Mouse (Mus musculus): ENCODE results near the gene Rnf216. TPM values are rescaled to one million over a fixed set of nuclear protein-coding genes. Genes with fewer than 3 reads are reported as not detected.
"Not testable (repeated sequence)": the region's sequence is repeated elsewhere in the genome, so short reads cannot be mapped to it uniquely, and the experiment has no call there.

The Rnf216 gene
- polyA plus RNA-seq, 1 experiment: 12.2 TPM

DNA sequence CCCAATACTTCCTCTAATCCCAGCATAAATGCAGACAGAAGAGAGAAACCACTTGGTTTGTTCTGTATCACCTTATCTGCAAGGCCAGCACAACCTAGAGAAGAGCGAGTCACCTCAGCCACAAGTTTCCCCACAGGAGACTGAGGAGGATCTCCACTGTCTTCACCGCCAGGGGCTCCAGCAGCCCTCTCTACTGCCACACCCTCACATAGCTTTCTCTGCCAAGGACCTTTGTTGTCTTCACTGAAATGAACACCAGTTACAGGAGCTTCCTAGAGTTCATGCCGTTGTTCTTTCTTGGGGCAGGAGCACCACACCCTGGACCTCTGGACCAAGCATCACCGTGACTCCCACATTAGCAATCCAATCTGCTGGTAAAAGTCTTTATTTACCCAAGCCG lies 35.9 kb upstream of the Rnf216 start:
- Histone ChIP-seq H3K36me3 (ENCODE audit: control insufficient read depth, insufficient read depth) (no peaks in the 10 kb centered on the region), H3K4me3 (ENCODE audit: insufficient read depth, poor library complexity, severe bottlenecking) (no peak overlapping the region), H3K79me3 (ENCODE audit: low read depth) (no peaks in the 10 kb centered on the region), H3ac (ENCODE audit: control insufficient read depth, insufficient read length, low read depth) (no peak overlapping the region), H3K79me2 (ENCODE audit: control insufficient read depth, insufficient read depth) (no peaks in the 10 kb centered on the region), H3K27me3 (ENCODE audit: control insufficient read depth, insufficient read depth, insufficient read length) (no peaks in the 10 kb centered on the region)
- TF ChIP-seq USF1 (IDR thresholded peaks at IDR 0.05; ENCODE audit: low read depth) (no peak), MAX (IDR thresholded peaks at IDR 0.05) (no peak), CTCF (IDR thresholded peaks at IDR 0.05; ENCODE audit: control insufficient read depth, insufficient read depth, insufficient read length) (no peak), FOSL1 (IDR thresholded peaks at IDR 0.05; ENCODE audit: insufficient read depth, low read length, poor library complexity, severe bottlenecking) (no peak), CEBPB (IDR thresholded peaks at IDR 0.05; ENCODE audit: low read depth) (no peak), MYOG (IDR thresholded peaks at IDR 0.05; ENCODE audit: control insufficient read depth, extremely low read depth, insufficient read length) (no peak), MYOD1 (IDR thresholded peaks at IDR 0.05; ENCODE audit: control insufficient read depth, insufficient read length, low read depth) (no peak)

DNA sequence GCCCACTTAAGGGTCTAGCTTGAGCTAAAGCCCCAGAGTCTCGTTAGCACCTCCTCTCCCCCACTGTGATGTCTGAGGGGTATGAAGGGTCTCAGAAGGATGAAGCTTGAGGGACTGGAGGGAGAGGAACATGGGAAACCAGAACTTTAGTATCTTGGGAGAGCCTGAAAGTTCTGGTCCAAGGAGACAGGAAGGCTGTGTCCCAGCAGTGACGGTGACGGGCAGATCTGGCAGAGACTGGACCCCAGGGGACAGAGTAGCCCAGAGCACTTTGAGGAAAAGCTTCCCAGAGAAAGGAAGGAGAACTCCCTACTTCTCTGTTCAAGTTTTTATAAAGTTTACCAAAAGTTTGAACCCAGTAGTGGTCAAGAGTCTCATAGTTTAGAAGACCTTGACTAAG lies 34.7 kb upstream of the Rnf216 start, which contains the start of gene Olfr718-ps1:
TSS of gene Olfr718-ps1 (minus strand) at position 101 of the 400 bp plus-strand sequence.
- Histone ChIP-seq H3K79me3 (ENCODE audit: low read depth) (no peaks in the 10 kb centered on the region), H3ac (ENCODE audit: control insufficient read depth, insufficient read length, low read depth) (no peak within 1 kb of the TSS), H3K4me3 (ENCODE audit: insufficient read depth, poor library complexity, severe bottlenecking) (no peak within 1 kb of the TSS), H3K36me3 (ENCODE audit: control insufficient read depth, insufficient read depth) (no peaks in the 10 kb centered on the region), H3K79me2 (ENCODE audit: control insufficient read depth, insufficient read depth) (no peaks in the 10 kb centered on the region), H3K27me3 (ENCODE audit: control insufficient read depth, insufficient read depth, insufficient read length) (no peaks in the 10 kb centered on the region)
- no peak for TF ChIP-seq CTCF (IDR thresholded peaks at IDR 0.05; ENCODE audit: control insufficient read depth, insufficient read depth, insufficient read length)
- no peak for TF ChIP-seq USF1 (IDR thresholded peaks at IDR 0.05; ENCODE audit: low read depth)
- no peak for TF ChIP-seq FOSL1 (IDR thresholded peaks at IDR 0.05; ENCODE audit: insufficient read depth, low read length, poor library complexity, severe bottlenecking)
- no peak for TF ChIP-seq MYOG (IDR thresholded peaks at IDR 0.05; ENCODE audit: control insufficient read depth, extremely low read depth, insufficient read length)
- no peak for TF ChIP-seq CEBPB (IDR thresholded peaks at IDR 0.05; ENCODE audit: low read depth)
- no peak for TF ChIP-seq MYOD1 (IDR thresholded peaks at IDR 0.05; ENCODE audit: control insufficient read depth, insufficient read length, low read depth)
- no peak for TF ChIP-seq MAX (IDR thresholded peaks at IDR 0.05)

DNA sequence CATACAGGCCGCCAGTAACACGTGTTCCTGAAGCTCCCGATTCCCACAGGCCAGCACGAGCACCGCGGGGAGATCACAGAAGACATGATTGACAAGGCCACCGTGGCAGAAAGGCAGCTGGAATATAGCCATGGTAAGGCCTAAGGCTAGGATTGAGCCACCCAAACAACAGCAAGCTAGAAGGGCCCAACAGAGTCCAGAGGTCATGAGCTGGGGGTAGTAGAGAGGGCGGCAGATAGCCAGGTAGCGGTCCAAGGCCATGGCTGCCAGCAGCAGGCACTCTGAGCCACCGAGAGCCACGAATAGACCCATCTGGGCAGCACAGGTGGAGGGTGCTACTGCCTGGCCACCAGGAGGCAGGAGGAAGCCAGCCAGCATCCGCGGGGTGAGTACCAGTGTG lies 24.8 kb upstream of the Rnf216 start:
- Histone ChIP-seq H3K79me3 (ENCODE audit: low read depth) (no peaks in the 10 kb centered on the region), H3K27me3 (ENCODE audit: control insufficient read depth, insufficient read depth, insufficient read length) (peaks cover 4% of the 10 kb centered on the region), H3K36me3 (ENCODE audit: control insufficient read depth, insufficient read depth) (no peaks in the 10 kb centered on the region), H3ac (ENCODE audit: control insufficient read depth, insufficient read length, low read depth) (no peak overlapping the region), H3K79me2 (ENCODE audit: control insufficient read depth, insufficient read depth) (no peaks in the 10 kb centered on the region), H3K4me3 (ENCODE audit: insufficient read depth, poor library complexity, severe bottlenecking) (no peak overlapping the region)
- no peak for TF ChIP-seq MYOG (IDR thresholded peaks at IDR 0.05; ENCODE audit: control insufficient read depth, extremely low read depth, insufficient read length)
- no peak for TF ChIP-seq MYOD1 (IDR thresholded peaks at IDR 0.05; ENCODE audit: control insufficient read depth, insufficient read length, low read depth)
- no peak for TF ChIP-seq CEBPB (IDR thresholded peaks at IDR 0.05; ENCODE audit: low read depth)
- no peak for TF ChIP-seq MAX (IDR thresholded peaks at IDR 0.05)
- no peak for TF ChIP-seq FOSL1 (IDR thresholded peaks at IDR 0.05; ENCODE audit: insufficient read depth, low read length, poor library complexity, severe bottlenecking)
- TF ChIP-seq CTCF (IDR thresholded peaks at IDR 0.05; ENCODE audit: control insufficient read depth, insufficient read depth, insufficient read length): no peak
- no peak for TF ChIP-seq USF1 (IDR thresholded peaks at IDR 0.05; ENCODE audit: low read depth)

DNA sequence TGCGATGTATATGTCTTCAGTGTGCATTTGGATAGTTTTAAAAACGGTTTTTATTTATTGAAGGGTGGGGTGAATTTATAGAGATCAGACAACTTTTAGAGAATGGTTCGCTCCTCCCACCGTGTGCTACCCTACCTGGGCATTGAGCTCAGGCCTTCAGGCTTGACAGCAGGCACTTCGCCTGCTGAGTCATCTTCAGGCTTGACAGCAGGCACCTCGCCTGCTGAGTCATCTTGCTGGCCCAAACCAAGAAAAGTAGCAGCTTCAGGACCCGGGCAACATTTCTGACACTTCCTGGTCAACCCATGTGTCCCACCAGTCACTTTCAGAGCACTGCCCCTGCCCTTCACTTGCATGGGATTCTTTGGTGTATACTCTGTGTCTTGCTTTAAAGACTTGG lies 22.2 kb upstream of the Rnf216 start:
- TF ChIP-seq FOSL1 (IDR thresholded peaks at IDR 0.05; ENCODE audit: insufficient read depth, low read length, poor library complexity, severe bottlenecking) (peak; percentile 25), MYOD1 (IDR thresholded peaks at IDR 0.05; ENCODE audit: control insufficient read depth, insufficient read length, low read depth) (no peak), MAX (IDR thresholded peaks at IDR 0.05) (peak; percentile 24)
- Histone ChIP-seq H3K4me3 (ENCODE audit: insufficient read depth, poor library complexity, severe bottlenecking) (no peak overlapping the region), H3ac (ENCODE audit: control insufficient read depth, insufficient read length, low read depth) (no peak overlapping the region), H3K36me3 (ENCODE audit: control insufficient read depth, insufficient read depth) (no peaks in the 10 kb centered on the region), H3K79me2 (ENCODE audit: control insufficient read depth, insufficient read depth) (no peaks in the 10 kb centered on the region), H3K79me3 (ENCODE audit: low read depth) (no peaks in the 10 kb centered on the region), H3K27me3 (ENCODE audit: control insufficient read depth, insufficient read depth, insufficient read length) (no peaks in the 10 kb centered on the region)

DNA sequence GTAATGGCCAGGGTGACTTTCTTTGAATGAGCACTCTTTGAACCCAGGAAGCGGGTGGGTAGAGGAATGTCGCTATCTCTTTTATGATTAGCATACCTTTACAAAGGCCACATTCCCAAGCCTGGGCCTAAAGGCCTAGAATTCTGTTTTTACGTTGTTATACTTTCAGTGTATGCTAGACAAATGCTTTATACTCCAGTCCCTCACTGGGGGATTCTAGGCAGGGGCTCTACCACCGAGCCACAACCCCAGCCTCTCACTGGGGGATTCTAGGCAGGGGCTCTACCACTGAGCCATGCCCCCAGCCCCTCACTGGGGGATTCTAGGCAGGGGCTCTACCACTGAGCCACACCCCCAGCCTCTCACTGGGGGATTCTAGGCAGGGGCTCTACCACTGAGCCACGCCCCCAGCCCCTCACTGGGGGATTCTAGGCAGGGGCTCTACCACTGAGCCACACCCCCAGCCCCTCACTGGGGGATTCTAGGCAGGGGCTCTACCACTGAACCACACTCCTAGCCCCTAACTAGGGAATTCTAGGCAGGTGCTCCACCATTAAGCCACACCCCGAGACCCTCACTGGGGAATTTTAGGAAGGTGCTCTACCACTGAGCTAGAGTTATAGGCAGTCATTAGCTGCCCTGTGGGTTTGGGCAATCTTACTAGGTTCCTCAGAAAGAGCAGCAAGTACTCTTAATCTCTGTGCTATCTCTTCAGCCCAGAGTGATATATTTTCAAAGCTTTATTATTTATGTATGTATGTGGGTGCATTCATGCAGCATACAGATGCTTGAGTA lies 21.6 kb upstream of the Rnf216 start:
- not testable (repeated sequence) for H3K4me3 ChIP-seq (ENCODE audit: insufficient read depth, poor library complexity, severe bottlenecking); H3K79me2 ChIP-seq (ENCODE audit: control insufficient read depth, insufficient read depth); H3ac ChIP-seq (ENCODE audit: control insufficient read depth, insufficient read length, low read depth); H3K79me3 ChIP-seq (ENCODE audit: low read depth); H3K36me3 ChIP-seq (ENCODE audit: control insufficient read depth, insufficient read depth); H3K27me3 ChIP-seq (ENCODE audit: control insufficient read depth, insufficient read depth, insufficient read length)

DNA sequence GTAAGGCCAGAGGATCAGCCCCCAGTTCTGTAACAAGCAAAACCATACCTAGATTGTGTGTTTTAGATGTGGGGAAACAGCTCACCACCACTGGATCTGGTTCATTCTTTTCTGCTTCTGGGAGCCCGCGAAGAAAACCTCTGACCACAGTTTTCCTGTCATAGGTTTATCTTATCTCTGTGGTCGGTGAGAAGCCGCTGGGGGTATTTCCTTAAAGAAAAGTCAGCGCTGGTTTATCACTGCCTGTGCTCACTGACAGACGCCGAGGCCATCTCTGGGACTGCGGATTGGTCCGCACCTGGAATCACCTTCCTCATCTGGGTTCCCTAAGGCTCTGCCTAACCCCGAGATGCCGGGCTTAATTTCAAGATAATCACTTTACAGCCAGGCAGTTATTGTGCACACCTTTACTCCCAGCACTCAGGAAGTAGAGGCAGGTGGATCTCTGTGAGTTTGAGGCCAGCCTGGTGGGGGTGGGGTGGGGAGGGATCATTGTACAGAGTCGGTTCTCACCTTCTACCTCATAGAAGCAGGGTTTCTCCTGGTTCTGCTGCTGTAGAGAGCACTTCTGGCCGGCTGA lies 20.2 kb upstream of the Rnf216 start:
- no peak overlapping the region for H3K4me3 ChIP-seq (ENCODE audit: insufficient read depth, poor library complexity, severe bottlenecking)

More for the DNA sequence above, 20.2 kb upstream of the Rnf216 start:
- H3K79me2 ChIP-seq (ENCODE audit: control insufficient read depth, insufficient read depth): no peaks in the 10 kb centered on the region
- TF ChIP-seq MYOD1 (IDR thresholded peaks at IDR 0.05; ENCODE audit: control insufficient read depth, insufficient read length, low read depth): no peak
- no peak for TF ChIP-seq USF1 (IDR thresholded peaks at IDR 0.05; ENCODE audit: low read depth)
- TF ChIP-seq CEBPB (IDR thresholded peaks at IDR 0.05; ENCODE audit: low read depth): no peak
- no peak for TF ChIP-seq FOSL1 (IDR thresholded peaks at IDR 0.05; ENCODE audit: insufficient read depth, low read length, poor library complexity, severe bottlenecking)
- H3ac ChIP-seq (ENCODE audit: control insufficient read depth, insufficient read length, low read depth): no peak overlapping the region
- H3K27me3 ChIP-seq (ENCODE audit: control insufficient read depth, insufficient read depth, insufficient read length): no peaks in the 10 kb centered on the region
- no peaks in the 10 kb centered on the region for H3K36me3 ChIP-seq (ENCODE audit: control insufficient read depth, insufficient read depth)
- H3K79me3 ChIP-seq (ENCODE audit: low read depth): no peaks in the 10 kb centered on the region

Measured in C2C12 (cell line).